Mouse (Mus musculus): ENCODE results near the gene Syt10. TPM values are rescaled to one million over a fixed set of nuclear protein-coding genes. Genes with fewer than 3 reads are reported as not detected.

The Syt10 gene
- 7.8 and 11.7 TPM in 2 replicates for polyA plus RNA-seq (2015; fragmentation: Nextera tagmentation; extraction: Ambion mirVana)

GRCm38 (mm10) chr15:89841364-89842017, at the start of gene Syt10:
Syt10 (minus strand) TSS chr15:89841860.

Small RNA genes lying within 50 kb of the gene (microRNA-seq; reads per million reads assigned to microRNA genes)
- not detected for gene Gm24643

Other genes starting within 250 kb of the Syt10 start
- 69.5 and 76.9 TPM in 2 replicates for gene Rabl2, start 249.9 kb downstream of the Syt10 start, polyA plus RNA-seq (2015; fragmentation: Nextera tagmentation; extraction: Ambion mirVana)